ENCODE assay signal across 8 mouse cellular contexts in genomic region chr3:121967681-121968476, GRCm38 (mm10). TPM values are rescaled to one million over a fixed set of nuclear protein-coding genes. Genes with fewer than 3 reads are reported as not detected.
DNase-seq lines count a peak whose midpoint lies in the region; ATAC-seq and TF ChIP-seq lines count a peak whose summit lies in the region.

No protein-coding gene starts in this region.

- peak overlapping the region; percentile 67 for H3K4me2 ChIP-seq in heart, embryonic 11.5 days
- peak overlapping the region; percentile 72 for H3K4me2 ChIP-seq in kidney, embryonic 16.5 days (replicated peaks; ENCODE audit: low read depth, low read length)
- H3K4me2 ChIP-seq in liver, embryonic 11.5 days: peak overlapping the region; percentile 93

- no peaks in the 10 kb centered on the region for H3K27me3 ChIP-seq in erythroblast, embryonic 14.5 days (ENCODE audit: control insufficient read depth)
- H3K27me3 ChIP-seq in heart, embryonic 11.5 days (ENCODE audit: control insufficient read depth, insufficient read depth, low read length): no peaks in the 10 kb centered on the region
- no peaks in the 10 kb centered on the region for H3K27me3 ChIP-seq in kidney, embryonic 16.5 days (ENCODE audit: insufficient read depth, low read length)
- H3K27me3 ChIP-seq in liver, embryonic 11.5 days (replicated peaks; ENCODE audit: control insufficient read depth, insufficient read depth, low read length): no peaks in the 10 kb centered on the region
- H3K27me3 ChIP-seq in splenic B cell, adult 2 months (ENCODE audit: control insufficient read depth, insufficient read depth, low read length, poor library complexity, severe bottlenecking): no peaks in the 10 kb centered on the region

- ATAC-seq in heart, embryonic 11.5 days (replicated peaks; ENCODE audit: insufficient number of reproducible peaks, low FRiP score, low TSS enrichment): peak; percentile 100
- peak; percentile 100 for ATAC-seq in kidney, embryonic 16.5 days (ENCODE audit: low FRiP score, low TSS enrichment)
- peak; percentile 100 for ATAC-seq in liver, embryonic 11.5 days (replicated peaks; ENCODE audit: low FRiP score)

- no peaks in the 10 kb centered on the region for H3K9me3 ChIP-seq in erythroblast, embryonic 14.5 days (ENCODE audit: control insufficient read depth, low read length)
- no peaks in the 10 kb centered on the region for H3K9me3 ChIP-seq in heart, embryonic 11.5 days (replicated peaks; ENCODE audit: control insufficient read depth, low read length)
- no peaks in the 10 kb centered on the region for H3K9me3 ChIP-seq in kidney, embryonic 16.5 days (ENCODE audit: low read length)
- no peaks in the 10 kb centered on the region for H3K9me3 ChIP-seq in liver, embryonic 11.5 days (ENCODE audit: control insufficient read depth, low read length)

- peak overlapping the region; percentile 68 for H3K9ac ChIP-seq in heart, embryonic 11.5 days (ENCODE audit: low read depth, low read length)
- peak overlapping the region; percentile 71 for H3K9ac ChIP-seq in kidney, embryonic 16.5 days (replicated peaks; ENCODE audit: low read length)
- peak overlapping the region; percentile 73 for H3K9ac ChIP-seq in liver, embryonic 11.5 days (ENCODE audit: low read depth, low read length)

- no peaks in the 10 kb centered on the region for H3K36me3 ChIP-seq in erythroblast, embryonic 14.5 days (ENCODE audit: control insufficient read depth)
- no peaks in the 10 kb centered on the region for H3K36me3 ChIP-seq in heart, embryonic 11.5 days (ENCODE audit: control insufficient read depth, insufficient read depth, low read length)
- H3K36me3 ChIP-seq in kidney, embryonic 16.5 days (ENCODE audit: insufficient read depth, low read length): no peaks in the 10 kb centered on the region
- H3K36me3 ChIP-seq in liver, embryonic 11.5 days (ENCODE audit: control insufficient read depth, insufficient read depth, low read length): no peaks in the 10 kb centered on the region
- no peaks in the 10 kb centered on the region for H3K36me3 ChIP-seq in splenic B cell, adult 2 months (ENCODE audit: control insufficient read depth, insufficient read depth, low read length, poor library complexity, severe bottlenecking)

- H3K4me3 ChIP-seq in erythroblast, embryonic 14.5 days (replicated peaks): peak overlapping the region; percentile 75
- peak overlapping the region; percentile 64 for H3K4me3 ChIP-seq in heart, embryonic 11.5 days (ENCODE audit: low read depth, low read length)
- H3K4me3 ChIP-seq in kidney, embryonic 16.5 days (ENCODE audit: low read length): peak overlapping the region; percentile 67
- peak overlapping the region; percentile 66 for H3K4me3 ChIP-seq in liver, embryonic 11.5 days (ENCODE audit: low read depth, low read length)

- peak; percentile 87 for DNase-seq in CD4-positive, CD25-positive, alpha-beta regulatory T cell, adult 2 months (ENCODE audit: low read depth, low spot score)
- DNase-seq in brain, embryonic 14.5 days (ENCODE audit: low read depth): peak; percentile 84
- peak; percentile 90 for DNase-seq in liver, embryonic 11.5 days (ENCODE audit: low spot score)
- DNase-seq in naive thymus-derived CD4-positive, alpha-beta T cell, adult 2 months (ENCODE audit: low read depth): peak; percentile 92
- peak; percentile 67 for DNase-seq in splenic B cell, adult 2 months (ENCODE audit: low read depth, low spot score)

- no peak for TF ChIP-seq CTCF in brain, embryonic 14.5 days (IDR thresholded peaks at IDR 0.05; ENCODE audit: borderline replicate concordance, extremely low read depth, insufficient read depth, insufficient read length)

- peak; percentile 31; the same call in 1 of the 2 replicates for TF ChIP-seq POLR2A in brain, embryonic 14.5 days (IDR thresholded peaks at IDR 0.05; ENCODE audit: borderline replicate concordance, extremely low read depth, insufficient read depth, insufficient read length, poor library complexity, severe bottlenecking)

- WGBS in heart, embryonic 11.5 days (ENCODE audit: insufficient replicate concordance): under 1% methylated on average over 33 of the region's 33 CpGs
- 1% methylated on average over 33 of the region's 33 CpGs for WGBS in kidney, embryonic 16.5 days
- WGBS in liver, embryonic 11.5 days: under 1% methylated on average over 33 of the region's 33 CpGs

- peaks cover 19% of the 10 kb centered on the region for H3K4me1 ChIP-seq in erythroblast, embryonic 14.5 days (ENCODE audit: control insufficient read depth)
- peaks cover 3% of the 10 kb centered on the region; the same call in 1 of the 2 replicates for H3K4me1 ChIP-seq in heart, embryonic 11.5 days (ENCODE audit: control insufficient read depth, insufficient read depth, low read length)
- H3K4me1 ChIP-seq in kidney, embryonic 16.5 days (ENCODE audit: insufficient read depth, low read length): 0 out of 2 replicates have a peak, but pooled peaks cover 10% of the 10 kb centered on the region
- peaks cover 3% of the 10 kb centered on the region for H3K4me1 ChIP-seq in liver, embryonic 11.5 days (replicated peaks; ENCODE audit: control insufficient read depth, insufficient read depth, low read length)

- peak overlapping the region; percentile 31; the same call in 1 of the 2 replicates for H3K27ac ChIP-seq in heart, embryonic 11.5 days (ENCODE audit: low read depth, low read length)
- H3K27ac ChIP-seq in kidney, embryonic 16.5 days (ENCODE audit: low read length): no peak overlapping the region
- no peak overlapping the region for H3K27ac ChIP-seq in liver, embryonic 11.5 days (ENCODE audit: low read depth, low read length)

RNA-seq across cellular contexts. Expression of gene Arhgap29, which starts 15.5 kb away (rescaled TPM):
- polyA plus RNA-seq in brain, embryonic 14.5 days (2012; rRNA removed): 15.2 and 26.2 TPM in 2 replicates
- 0.01 TPM in 1 of 2 replicates, not detected in the other for polyA plus RNA-seq in erythroblast, embryonic 14.5 days (2012)
- polyA plus RNA-seq in heart, embryonic 11.5 days (2014; fragmentation: Nextera tagmentation; extraction: Ambion mirVana): 69.1 and 79.9 TPM in 2 replicates
- 46.2 and 48.8 TPM in 2 replicates for polyA plus RNA-seq in kidney, embryonic 16.5 days (2015; fragmentation: Nextera tagmentation; extraction: Ambion mirVana)
- polyA plus RNA-seq in liver, embryonic 11.5 days (2014; fragmentation: Nextera tagmentation; extraction: Ambion mirVana): 24.1 and 25.5 TPM in 2 replicates

Comparison
In these comparisons a context has a peak if more than half of its experiments do, and no peak if none do; other contexts are left out.
1. RNA of gene Arhgap29, which starts 15.5 kb away (polyA plus RNA-seq): 69.1 to 79.9 TPM in heart, embryonic 11.5 days, 46.2 to 48.8 TPM in kidney, embryonic 16.5 days, 15.2 to 26.2 TPM in brain, embryonic 14.5 days and 24.1 to 25.5 TPM in liver, embryonic 11.5 days; 0.01 TPM in erythroblast, embryonic 14.5 days; every median in the first group is over 10 times any median in the second.
2. Peak in every context shown above with its lines, with median percentiles within 50 percentile points of each other: DNase-seq, H3K4me3 ChIP-seq, ATAC-seq, H3K4me2 ChIP-seq and H3K9ac ChIP-seq.